Mouse (Mus musculus) forebrain, embryonic 14.5 days (tissue): ENCODE results near the gene Eml5. TPM values are rescaled to one million over a fixed set of nuclear protein-coding genes. Genes with fewer than 3 reads are reported as not detected.

Experiments
- ATAC-seq: fragments of 200-750 bp; cut with Nextera tagmentation; 2 replicates; pipeline ENCODE4 v1.8.0; 2017; ENCODE audit warnings: mild to moderate bottlenecking, moderate library complexity
- DNase-seq: peaks from one replicate; pipeline ENCODE4 v3.0.0-alpha.2; 2015; ENCODE audit warnings: low spot score
- H3K27ac ChIP-seq: fragments of 300-500 bp; sonication (generic); 2 replicates; pipeline ENCODE4 v1.5.1; 2014; ENCODE audit warnings: low read depth, mild to moderate bottlenecking, control low read depth, low read length, moderate library complexity
- H3K27me3 ChIP-seq: fragments of 300-500 bp; sonication (generic); replicated peaks from 2 replicates; pipeline ENCODE4 v1.6.1; 2014; ENCODE audit warnings: low read length, control low read depth, mixed read lengths; ENCODE audit not compliant: control insufficient read depth, insufficient read depth
- H3K36me3 ChIP-seq: fragments of 300-500 bp; sonication (generic); 2 replicates; pipeline ENCODE4 v1.6.1; 2014; ENCODE audit warnings: low read length, control low read depth; ENCODE audit not compliant: control insufficient read depth, insufficient read depth
- H3K4me1 ChIP-seq: fragments of 300-500 bp; sonication (generic); 2 replicates; pipeline ENCODE4 v1.6.1; 2014; ENCODE audit warnings: antibody characterized with exemption, low read length, control low read depth; ENCODE audit not compliant: control insufficient read depth, insufficient read depth
- H3K4me2 ChIP-seq: fragments of 300-500 bp; sonication (generic); 2 replicates; pipeline ENCODE4 v1.6.1; 2014; ENCODE audit warnings: mild to moderate bottlenecking, control low read depth, low read length
- H3K4me3 ChIP-seq: fragments of 300-500 bp; sonication (generic); 2 replicates; pipeline ENCODE4 v1.5.1; 2014; ENCODE audit warnings: low read depth, low read length, control low read depth
- H3K9ac ChIP-seq: fragments of 300-500 bp; sonication (generic); 2 replicates; pipeline ENCODE4 v1.6.1; 2014; ENCODE audit warnings: mild to moderate bottlenecking, low read length, control low read depth, moderate library complexity
- H3K9me3 ChIP-seq: fragments of 300-500 bp; sonication (generic); replicated peaks from 2 replicates; pipeline ENCODE4 v1.6.1; 2016; ENCODE audit warnings: low read length, control low read depth, mixed read lengths; ENCODE audit not compliant: control insufficient read depth
- WGBS: fragments of 180-500 bp; shearing (Covaris S2); extraction: QIAGEN DNeasy Blood & Tissue Kit; methylation state at CpG from one replicate; pipeline ENCODE4 v1.1.7; 2014; 5-methylcytosine and 5-hydroxymethylcytosine counted together
- polyA plus RNA-seq: library from polyadenylated mRNA; unstranded; fragments of >200 nt; fragmentation: Nextera tagmentation; extraction: Ambion mirVana; gene quantifications from 2 replicates; pipeline ENCODE4 v1.2.1, GENCODE M21; 2014

Gene Eml5
- polyA plus RNA-seq, 1 experiment from 2014 or later: 8.2 TPM

DNA sequence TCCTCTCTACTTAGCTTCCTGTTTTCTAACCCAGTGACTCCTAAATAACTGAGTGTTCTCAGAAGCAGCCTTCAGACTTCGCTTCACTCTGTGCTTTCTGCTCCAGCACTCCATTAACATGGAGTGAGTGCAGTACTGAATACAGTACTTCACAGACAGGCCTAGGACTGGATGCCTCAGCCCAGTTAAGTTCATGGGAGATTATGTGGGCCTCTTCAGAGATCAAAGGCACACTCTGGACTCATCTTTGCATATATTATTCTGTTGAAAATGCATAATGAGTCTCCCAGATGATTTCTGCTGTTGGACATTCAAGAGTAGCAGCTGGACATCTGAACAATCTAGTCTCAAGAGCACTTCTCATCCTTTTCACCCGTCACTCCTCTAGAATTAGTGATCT lies 80.5 kb downstream of the Eml5 start:
- Histone ChIP-seq H3K36me3 (peaks cover 28% of the 10 kb centered on the region), H3K9me3 (no peaks in the 10 kb centered on the region), H3K27me3 (no peaks in the 10 kb centered on the region), H3K9ac (no peak overlapping the region), H3K4me3 (no peak overlapping the region), H3K27ac (no peak overlapping the region), H3K4me2 (no peak overlapping the region), H3K4me1 (no peaks in the 10 kb centered on the region)
- DNase-seq (peak; percentile 29), ATAC-seq (peak; percentile 63)
- WGBS: 64% methylated on average over 2 of the region's 2 CpGs

DNA sequence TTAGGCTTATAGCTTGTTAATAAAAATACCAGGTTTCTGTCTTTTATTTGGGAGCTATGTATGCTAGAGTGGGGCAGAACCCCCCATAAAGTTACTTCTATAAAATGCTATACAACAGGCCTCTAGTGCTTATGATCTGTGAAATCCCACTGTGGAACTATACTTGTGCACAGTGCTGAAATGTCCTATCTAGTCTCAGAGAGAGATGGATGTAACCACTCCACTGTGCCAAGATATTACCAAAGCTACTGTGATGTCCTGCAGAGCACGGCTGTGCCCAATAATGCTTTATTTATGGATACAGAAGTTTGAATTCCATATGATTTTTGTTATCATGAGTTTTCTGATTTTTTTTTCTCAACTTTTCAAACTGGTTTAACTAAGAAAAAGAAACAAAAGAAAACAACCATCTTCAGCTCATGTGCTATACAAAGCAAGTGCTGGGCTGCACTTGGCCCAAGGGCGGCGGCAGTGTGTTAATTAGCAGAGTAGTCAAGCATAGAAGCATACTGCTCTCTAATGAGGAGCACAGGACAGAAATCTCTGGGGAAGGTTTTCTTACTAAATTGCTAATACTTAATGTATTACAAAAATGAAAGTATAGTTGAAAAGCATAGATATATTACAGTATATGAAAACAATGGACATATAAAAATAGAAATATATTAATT lies 97.1 kb downstream of the Eml5 start:
- WGBS: 55% methylated on average over 3 of the region's 3 CpGs
- peak; percentile 65; the same call in 1 of the 2 replicates for ATAC-seq
- H3K36me3 ChIP-seq: peaks cover 34% of the 10 kb centered on the region
- no peak overlapping the region for H3K4me2 ChIP-seq
- no peaks in the 10 kb centered on the region for H3K27me3 ChIP-seq
- peak; percentile 49 for DNase-seq
- no peak overlapping the region for H3K9ac ChIP-seq
- H3K27ac ChIP-seq: no peak overlapping the region
- H3K4me3 ChIP-seq: no peak overlapping the region
- no peaks in the 10 kb centered on the region for H3K4me1 ChIP-seq
- H3K9me3 ChIP-seq: no peaks in the 10 kb centered on the region

DNA sequence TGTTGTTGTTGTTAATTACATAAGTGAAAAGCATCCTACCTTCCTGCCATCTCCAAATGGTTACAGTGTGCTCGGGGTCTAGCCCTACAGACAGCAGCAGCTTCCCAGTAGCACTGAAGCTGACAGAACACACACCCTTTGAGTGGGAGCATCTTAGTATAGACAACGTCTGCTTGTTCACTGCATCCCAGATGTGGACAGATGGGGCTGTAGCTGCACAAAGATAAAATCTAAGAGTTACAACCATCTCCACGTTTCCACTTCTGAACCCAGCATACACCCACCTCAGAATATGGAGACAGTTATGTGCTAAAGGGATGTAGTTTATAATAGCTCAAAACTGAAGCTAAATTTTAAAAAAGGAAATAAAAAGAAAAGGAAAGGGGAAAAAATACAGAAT lies 99.0 kb downstream of the Eml5 start:
- Histone ChIP-seq H3K27me3 (no peaks in the 10 kb centered on the region), H3K4me2 (no peak overlapping the region), H3K4me1 (no peaks in the 10 kb centered on the region), H3K9me3 (no peaks in the 10 kb centered on the region), H3K4me3 (no peak overlapping the region), H3K9ac (no peak overlapping the region), H3K27ac (no peak overlapping the region), H3K36me3 (peaks cover 53% of the 10 kb centered on the region)
- DNase-seq (no peak), ATAC-seq (no peak)
- 83% methylated on average over 3 of the region's 3 CpGs for WGBS

GRCm38 (mm10) chr12:98800334-98800733 lies 101.0 kb downstream of the Eml5 start:
- DNase-seq: no peak
- H3K9me3 ChIP-seq: no peaks in the 10 kb centered on the region
- no peaks in the 10 kb centered on the region for H3K4me1 ChIP-seq
- H3K36me3 ChIP-seq: peaks cover 63% of the 10 kb centered on the region
- no peak overlapping the region for H3K4me2 ChIP-seq
- no peak overlapping the region for H3K4me3 ChIP-seq
- no peak for ATAC-seq
- no peak overlapping the region for H3K9ac ChIP-seq
- WGBS: 86% methylated on average over 5 of the region's 5 CpGs
- no peak overlapping the region for H3K27ac ChIP-seq
- H3K27me3 ChIP-seq: no peaks in the 10 kb centered on the region

DNA sequence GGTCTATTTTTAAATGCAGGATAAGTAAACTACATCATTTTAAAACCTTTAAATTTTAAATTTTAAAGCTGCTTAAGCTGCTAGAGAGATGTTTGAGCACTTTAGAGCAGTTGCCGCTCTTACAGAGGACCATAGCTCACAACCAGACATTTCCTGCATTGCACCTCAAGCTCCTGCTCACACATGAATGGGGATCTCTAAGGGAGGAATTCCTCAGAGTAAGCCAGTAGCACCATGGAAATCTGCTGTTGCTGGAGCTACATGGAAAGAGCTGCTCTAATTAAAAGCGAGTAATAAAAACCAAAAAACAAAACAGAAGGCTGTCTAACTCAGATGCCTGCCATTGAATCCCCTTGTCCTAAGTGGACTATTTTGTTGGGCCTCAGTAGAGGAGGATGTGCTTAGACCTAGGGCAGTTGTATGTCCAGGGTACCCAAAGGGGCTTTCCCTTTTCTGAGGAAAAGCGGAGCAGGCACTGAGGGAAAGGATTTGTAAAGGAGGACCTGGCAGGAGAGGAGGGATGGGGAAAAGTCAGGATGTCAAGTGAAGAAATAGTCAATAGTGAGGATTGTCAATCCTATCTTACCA lies 105.5 kb downstream of the Eml5 start:
- H3K4me1 ChIP-seq: no peaks in the 10 kb centered on the region
- H3K9ac ChIP-seq: no peak overlapping the region
- no peak overlapping the region for H3K4me2 ChIP-seq
- ATAC-seq: no peak
- no peak overlapping the region for H3K4me3 ChIP-seq
- peaks cover 85% of the 10 kb centered on the region for H3K36me3 ChIP-seq
- H3K9me3 ChIP-seq: no peaks in the 10 kb centered on the region
- WGBS: 82% methylated on average over 3 of the region's 3 CpGs
- no peaks in the 10 kb centered on the region for H3K27me3 ChIP-seq
- peak; percentile 10 for DNase-seq
- H3K27ac ChIP-seq: no peak overlapping the region

- H3K9ac ChIP-seq: no peak overlapping the region
- no peaks in the 10 kb centered on the region for H3K9me3 ChIP-seq
- WGBS: 97% methylated on average over 1 of the region's 1 CpGs
- no peak overlapping the region for H3K4me3 ChIP-seq
- no peaks in the 10 kb centered on the region for H3K4me1 ChIP-seq
- DNase-seq: no peak
- peaks cover 84% of the 10 kb centered on the region for H3K36me3 ChIP-seq
- H3K27ac ChIP-seq: no peak overlapping the region
- H3K4me2 ChIP-seq: no peak overlapping the region
- H3K27me3 ChIP-seq: no peaks in the 10 kb centered on the region
- no peak for ATAC-seq
These were observed 117.0 kb downstream of the Eml5 start for GRCm38 (mm10) chr12:98784251-98784650.

DNA sequence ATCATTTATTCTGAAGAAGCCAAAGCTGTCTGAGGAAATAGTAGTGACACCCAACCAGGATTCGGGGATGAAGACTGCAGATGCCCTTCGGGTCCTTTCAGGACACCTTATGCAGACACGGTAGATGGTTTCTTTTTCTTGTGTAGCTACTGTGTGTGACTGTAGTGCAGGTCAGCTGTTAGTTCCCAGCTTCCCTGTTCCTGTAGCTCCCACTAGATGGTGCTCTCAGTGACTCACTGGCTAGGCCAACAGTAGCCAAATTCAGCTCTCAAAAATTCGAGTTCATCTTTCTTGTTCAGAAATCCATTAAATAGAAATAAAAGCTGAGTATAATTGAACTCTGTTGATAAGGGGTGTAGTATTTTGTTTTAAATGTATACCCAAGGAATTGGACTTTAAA lies 122.1 kb downstream of the Eml5 start:
- ATAC-seq (peak; percentile 37; the same call in 1 of the 2 replicates), DNase-seq (peak; percentile 55)
- H3K9ac ChIP-seq: no peak overlapping the region
- H3K4me1 ChIP-seq: no peaks in the 10 kb centered on the region
- peaks cover 84% of the 10 kb centered on the region for H3K36me3 ChIP-seq
- no peaks in the 10 kb centered on the region for H3K27me3 ChIP-seq
- H3K9me3 ChIP-seq: no peaks in the 10 kb centered on the region
- H3K4me2 ChIP-seq: no peak overlapping the region
- 83% methylated on average over 4 of the region's 4 CpGs for WGBS
- no peak overlapping the region for H3K4me3 ChIP-seq
- H3K27ac ChIP-seq: no peak overlapping the region

DNA sequence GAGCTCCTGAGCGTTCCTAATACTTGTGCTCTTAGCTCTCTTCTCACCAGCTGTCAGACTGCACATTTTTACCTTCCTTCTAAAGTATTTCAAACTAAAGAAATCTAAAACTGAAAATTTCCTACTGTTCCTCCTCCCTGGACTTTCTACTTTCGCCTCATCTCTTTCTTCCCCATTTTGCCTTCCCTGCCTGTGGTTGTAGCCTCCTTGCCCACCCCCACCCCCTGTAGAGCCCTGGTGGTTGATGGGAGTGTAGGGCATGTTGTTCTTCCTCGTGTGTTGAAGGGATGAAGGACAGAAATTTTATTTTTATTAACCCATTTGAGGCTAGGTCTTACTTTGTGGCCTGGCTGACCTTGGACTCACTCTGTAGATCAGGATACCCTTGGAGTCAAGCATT lies 123.8 kb downstream of the Eml5 start:
- no peak for DNase-seq
- no peaks in the 10 kb centered on the region for H3K4me1 ChIP-seq
- H3K4me3 ChIP-seq: no peak overlapping the region
- H3K27ac ChIP-seq: no peak overlapping the region
- peaks cover 84% of the 10 kb centered on the region for H3K36me3 ChIP-seq
- H3K4me2 ChIP-seq: no peak overlapping the region
- H3K27me3 ChIP-seq: no peaks in the 10 kb centered on the region
- H3K9ac ChIP-seq: no peak overlapping the region
- ATAC-seq: no peak
- WGBS: 81% methylated on average over 3 of the region's 3 CpGs
- no peaks in the 10 kb centered on the region for H3K9me3 ChIP-seq

GRCm38 (mm10) chr12:98766241-98766640 lies 135.0 kb downstream of the Eml5 start:
- Histone ChIP-seq H3K4me1 (no peaks in the 10 kb centered on the region), H3K4me2 (no peak overlapping the region), H3K4me3 (no peak overlapping the region), H3K27ac (no peak overlapping the region), H3K9me3 (no peaks in the 10 kb centered on the region), H3K9ac (no peak overlapping the region), H3K27me3 (no peaks in the 10 kb centered on the region), H3K36me3 (peaks cover 83% of the 10 kb centered on the region)
- ATAC-seq: no peak
- 96% methylated on average over 2 of the region's 2 CpGs for WGBS
- DNase-seq: no peak
